8 mouse cellular contexts compared by ENCODE assay signal in genomic region chr12:32910092-32910491, GRCm38 (mm10). TPM values are rescaled to one million over a fixed set of nuclear protein-coding genes. Genes with fewer than 3 reads are reported as not detected.
DNase-seq lines count a peak whose midpoint lies in the region; ATAC-seq and TF ChIP-seq lines count a peak whose summit lies in the region.

No protein-coding gene starts in this region.

- H3K36me3 ChIP-seq in embryonic facial prominence, embryonic 14.5 days (ENCODE audit: control insufficient read depth, insufficient read depth, low read length), result no peaks in the 10 kb centered on the region
- H3K36me3 ChIP-seq in heart, embryonic 16.5 days (ENCODE audit: control insufficient read depth, insufficient read depth), result no peaks in the 10 kb centered on the region
- H3K36me3 ChIP-seq in liver, embryonic 13.5 days, result no peaks in the 10 kb centered on the region

- peak overlapping the region; percentile 48 for H3K4me2 ChIP-seq in embryonic facial prominence, embryonic 14.5 days (ENCODE audit: low read depth, low read length)
- peak overlapping the region; percentile 53 for H3K4me2 ChIP-seq in heart, embryonic 16.5 days (ENCODE audit: low read depth, low read length)
- peak overlapping the region; percentile 23 for H3K4me2 ChIP-seq in liver, embryonic 13.5 days

- H3K9me3 ChIP-seq in embryonic facial prominence, embryonic 14.5 days (ENCODE audit: control insufficient read depth, low read length), result no peaks in the 10 kb centered on the region
- no peaks in the 10 kb centered on the region for H3K9me3 ChIP-seq in heart, embryonic 16.5 days (replicated peaks; ENCODE audit: control insufficient read depth, low read length)
- H3K9me3 ChIP-seq in liver, embryonic 13.5 days (replicated peaks), result no peaks in the 10 kb centered on the region

- peaks cover 3% of the 10 kb centered on the region; the same call in 1 of the 2 replicates for H3K27me3 ChIP-seq in embryonic facial prominence, embryonic 14.5 days (replicated peaks; ENCODE audit: control insufficient read depth, insufficient read depth, low read length)
- H3K27me3 ChIP-seq in heart, embryonic 16.5 days (ENCODE audit: control insufficient read depth, insufficient read depth, low read length), result peaks cover 2% of the 10 kb centered on the region; the same call in 1 of the 2 replicates
- peaks cover 3% of the 10 kb centered on the region; the same call in 1 of the 2 replicates for H3K27me3 ChIP-seq in liver, embryonic 13.5 days

- 0 out of 2 replicates have a peak overlapping the region, but pooled peaks have one; percentile 14 for H3K9ac ChIP-seq in embryonic facial prominence, embryonic 14.5 days (ENCODE audit: low read depth, low read length)
- no peak overlapping the region for H3K9ac ChIP-seq in heart, embryonic 16.5 days (ENCODE audit: low read length)
- H3K9ac ChIP-seq in liver, embryonic 13.5 days, result no peak overlapping the region

- no peak for TF ChIP-seq POLR2A in bone marrow macrophage, adult 2 months (IDR thresholded peaks at IDR 0.05; ENCODE audit: borderline replicate concordance, low read depth, low read length)

- H3K27ac ChIP-seq in bone marrow macrophage, adult 2 months (ENCODE audit: insufficient read depth, low read depth, low read length), result no peak overlapping the region
- H3K27ac ChIP-seq in embryonic facial prominence, embryonic 14.5 days (replicated peaks; ENCODE audit: low read depth, low read length), result no peak overlapping the region
- no peak overlapping the region for H3K27ac ChIP-seq in heart, embryonic 16.5 days (ENCODE audit: low read length)
- H3K27ac ChIP-seq in liver, embryonic 13.5 days, result no peak overlapping the region

- no peak overlapping the region for H3K4me3 ChIP-seq in bone marrow macrophage, adult 2 months (ENCODE audit: insufficient read depth, low read length)
- H3K4me3 ChIP-seq in embryonic facial prominence, embryonic 14.5 days (ENCODE audit: low read depth, low read length), result peak overlapping the region; percentile 10; the same call in 1 of the 2 replicates
- H3K4me3 ChIP-seq in heart, embryonic 16.5 days (ENCODE audit: low read length), result peak overlapping the region; percentile 20; the same call in 1 of the 2 replicates
- no peak overlapping the region for H3K4me3 ChIP-seq in liver, embryonic 13.5 days (replicated peaks)

- DNase-seq in ES-CJ7 (ENCODE audit: low read depth, low spot score), result peak; percentile 81
- DNase-seq in embryonic facial prominence, embryonic 14.5 days (ENCODE audit: low spot score), result peak; percentile 94
- peak; percentile 55 to 72 for DNase-seq in kidney, postnatal 25 days
- DNase-seq in liver, embryonic 13.5 days, result peak; percentile 22
- DNase-seq in neural tube, embryonic 10.5 days (ENCODE audit: extremely low spot score, low spot score), result peak; percentile 47
- DNase-seq in thymus, postnatal 0 days (ENCODE audit: low spot score), result peak; percentile 82

- peak; percentile 27; the same call in 1 of the 2 replicates for TF ChIP-seq CTCF in bone marrow macrophage, adult 2 months (IDR thresholded peaks at IDR 0.05; ENCODE audit: low read depth, low read length)

- 12% methylated on average over 11 of the region's 11 CpGs for WGBS in embryonic facial prominence, embryonic 14.5 days
- 12% methylated on average over 11 of the region's 11 CpGs for WGBS in heart, embryonic 16.5 days
- WGBS in liver, embryonic 13.5 days (ENCODE audit: insufficient replicate concordance), result 16% methylated on average over 11 of the region's 11 CpGs

- ATAC-seq in embryonic facial prominence, embryonic 14.5 days (ENCODE audit: low read depth), result peak; percentile 65
- peak; percentile 65 for ATAC-seq in heart, embryonic 16.5 days (replicated peaks; ENCODE audit: extremely low read depth, insufficient read depth, low FRiP score)
- ATAC-seq in liver, embryonic 13.5 days (ENCODE audit: low read depth), result no peak

- H3K4me1 ChIP-seq in bone marrow macrophage, adult 2 months (ENCODE audit: control insufficient read depth, insufficient read depth, low read length), result peaks cover 9% of the 10 kb centered on the region
- H3K4me1 ChIP-seq in embryonic facial prominence, embryonic 14.5 days (ENCODE audit: control insufficient read depth, insufficient read depth, low read length), result 0 out of 2 replicates have a peak, but pooled peaks cover 5% of the 10 kb centered on the region
- peaks cover 9% of the 10 kb centered on the region for H3K4me1 ChIP-seq in heart, embryonic 16.5 days (ENCODE audit: control insufficient read depth, insufficient read depth, low read length)
- H3K4me1 ChIP-seq in liver, embryonic 13.5 days (replicated peaks), result no peaks in the 10 kb centered on the region

RNA-seq across cellular contexts. Expression of gene Sypl, which starts 43.6 kb away (rescaled TPM):
- 117 and 125 TPM in 2 replicates for polyA plus RNA-seq in bone marrow macrophage, adult 2 months (2012; ENCODE audit: insufficient read depth, insufficient read length, missing spikeins)
- polyA plus RNA-seq in embryonic facial prominence, embryonic 14.5 days (2014; fragmentation: Nextera tagmentation; extraction: Ambion mirVana), result 115 and 119 TPM in 2 replicates
- polyA plus RNA-seq in heart, embryonic 16.5 days (2015; fragmentation: Nextera tagmentation; extraction: Ambion mirVana), result 110 and 127 TPM in 2 replicates
- polyA plus RNA-seq in liver, embryonic 13.5 days (2015; fragmentation: Nextera tagmentation; extraction: Ambion mirVana), result 42.4 and 54.7 TPM in 2 replicates
- polyA plus RNA-seq in thymus, postnatal 0 days (2015; fragmentation: Nextera tagmentation; extraction: Ambion mirVana), result 109 and 111 TPM in 2 replicates

Comparison
In these comparisons a context has a peak if more than half of its experiments do, and no peak if none do; other contexts are left out.
1. DNase-seq: peak in every context shown above with its lines; median percentile 94 in embryonic facial prominence, embryonic 14.5 days; 82 in thymus, postnatal 0 days; 81 in ES-CJ7; 64 in kidney, postnatal 25 days; 47 in neural tube, embryonic 10.5 days; 22 in liver, embryonic 13.5 days.
2. H3K4me3 ChIP-seq: peak in embryonic facial prominence, embryonic 14.5 days (single experiment) and heart, embryonic 16.5 days (single experiment); none in bone marrow macrophage, adult 2 months (single experiment) and liver, embryonic 13.5 days (single experiment).
3. Peak in every context shown above with its lines, with median percentiles within 50 percentile points of each other: H3K4me2 ChIP-seq.